Mouse (Mus musculus): ENCODE measurements around the gene Stk32c.

- no peak for TF ChIP-seq POLR2A (IDR thresholded peaks at IDR 0.05; ENCODE audit: low read depth, low read length)
- TF ChIP-seq CTCF (IDR thresholded peaks at IDR 0.05; ENCODE audit: extremely low read depth, insufficient read depth, insufficient read length, insufficient replicate concordance), result no peak
Observed at GRCm38 (mm10) chr7:139094761-139095160, 118.3 kb downstream of the Stk32c start.

Data from spleen, adult 2 months (tissue).